Comparison of ENCODE assay signal across 13 mouse cellular contexts in genomic region chr14:36921346-36922049, GRCm38 (mm10).
"Had no signal": no experiment of that assay in that cellular context is flagged by ENCODE, and none has a peak within 500 bp of the region (broad histone marks: within the 10 kb centered on the region; RNA-seq: fewer than 3 reads in every experiment).

No protein-coding gene starts in this region.

- H3K9me3 ChIP-seq: limb, embryonic 13.5 days; liver, embryonic 13.5 days; midbrain, embryonic 10.5 days; midbrain, embryonic 15.5 days; neural tube, embryonic 13.5 days had no signal

- ATAC-seq: intestine, embryonic 16.5 days; midbrain, embryonic 15.5 days had no signal

- H3K4me2 ChIP-seq: limb, embryonic 13.5 days; liver, embryonic 13.5 days; midbrain, embryonic 15.5 days; neural tube, embryonic 13.5 days had no signal

- H3K27me3 ChIP-seq: limb, embryonic 13.5 days; liver, embryonic 13.5 days; midbrain, embryonic 15.5 days; neural tube, embryonic 13.5 days had no signal

- H3K4me1 ChIP-seq: liver, embryonic 13.5 days; midbrain, embryonic 10.5 days; midbrain, embryonic 15.5 days had no signal

- H3K27ac ChIP-seq: kidney, postnatal 0 days; limb, embryonic 13.5 days; liver, embryonic 13.5 days; midbrain, embryonic 10.5 days; midbrain, embryonic 15.5 days; neural tube, embryonic 13.5 days had no signal

- DNase-seq: left cerebral cortex, postnatal 4 days; liver, embryonic 13.5 days; lung, adult 18-20 months; lung, postnatal 36 days; right cerebral cortex, postnatal 14 days; thymus, adult 18-20 months; thymus, postnatal 25 days had no signal

- H3K9ac ChIP-seq: limb, embryonic 13.5 days; liver, embryonic 13.5 days; midbrain, embryonic 15.5 days; neural tube, embryonic 13.5 days had no signal

- H3K36me3 ChIP-seq: liver, embryonic 13.5 days had no signal

- H3K4me3 ChIP-seq: limb, embryonic 13.5 days; liver, embryonic 13.5 days; midbrain, embryonic 10.5 days; midbrain, embryonic 15.5 days; neural tube, embryonic 13.5 days had no signal
